Mouse (Mus musculus): ENCODE measurements around the gene D330020A13Rik.

- TF ChIP-seq TCF12 (IDR thresholded peaks at IDR 0.05; ENCODE audit: insufficient read depth, poor library complexity, severe bottlenecking) (no peak), POLR2A (IDR thresholded peaks at IDR 0.05; ENCODE audit: insufficient read length, low read depth) (no peak), POLR2AphosphoS2 (IDR thresholded peaks at IDR 0.05; ENCODE audit: insufficient read length, low read depth) (no peak), MYOG (IDR thresholded peaks at IDR 0.05; ENCODE audit: control insufficient read depth in 1 of 3, insufficient read depth in 1 of 3, insufficient read length in 2 of 3, low read depth in 2 of 3) (no peak)
These were observed 30.0 kb upstream of the D330020A13Rik start for GRCm38 (mm10) chr6:120264151-120264550.
